Mouse (Mus musculus): ENCODE data around the gene Atn1. TPM values are rescaled to one million over a fixed set of nuclear protein-coding genes. Genes with fewer than 3 reads are reported as not detected.

Gene Atn1
- polyA plus RNA-seq, 1 experiment from 2014 or later: 9.3 TPM

DNA sequence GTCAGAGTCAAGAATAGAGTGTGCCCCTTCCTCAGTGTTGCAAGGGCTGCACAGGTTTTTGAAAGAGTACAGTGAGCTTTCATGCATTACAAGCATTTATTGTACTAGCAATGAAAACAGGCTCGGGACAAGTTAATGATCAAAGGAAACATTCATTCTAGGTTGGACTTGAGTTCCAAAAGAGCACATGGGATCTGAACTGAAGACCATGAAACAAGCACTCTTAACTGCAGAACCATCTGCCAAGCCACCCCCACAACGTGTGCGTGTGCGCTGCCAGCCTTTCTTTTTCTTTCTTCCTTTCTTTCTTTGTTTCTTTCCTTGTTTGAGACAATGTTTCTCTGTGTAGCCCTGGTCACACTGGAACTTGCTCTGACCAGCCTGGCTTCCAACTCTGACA, 39.5 kb upstream of the Atn1 start:
- Histone ChIP-seq H3K27me3 (ENCODE audit: control insufficient read depth, insufficient read depth, low read length) (no peaks in the 10 kb centered on the region), H3K36me3 (ENCODE audit: control insufficient read depth, insufficient read depth, low read length) (no peaks in the 10 kb centered on the region), H3K9me3 (ENCODE audit: control insufficient read depth, low read length) (no peaks in the 10 kb centered on the region), H3K9ac (ENCODE audit: low read length) (no peak overlapping the region), H3K4me3 (ENCODE audit: control insufficient read depth in 1 of 2, insufficient read depth in 1 of 2, low read depth in 1 of 2, low read length in 2 of 2) (no peak overlapping the region), H3K4me2 (ENCODE audit: low read length) (no peak overlapping the region), H3K4me1 (ENCODE audit: control insufficient read depth in 2 of 2, insufficient read depth in 2 of 2, low read length in 2 of 2) (no peaks in the 10 kb centered on the region), H3K27ac (replicated peaks in 1 of 2; ENCODE audit: control insufficient read depth in 1 of 2, insufficient read depth in 1 of 2, low read depth in 2 of 2, low read length in 2 of 2) (no peak overlapping the region)
- 80% methylated on average over 4 of the region's 4 CpGs for WGBS
- no peak for ATAC-seq (ENCODE audit: insufficient number of reproducible peaks, insufficient read depth, low FRiP score, low read depth)

DNA sequence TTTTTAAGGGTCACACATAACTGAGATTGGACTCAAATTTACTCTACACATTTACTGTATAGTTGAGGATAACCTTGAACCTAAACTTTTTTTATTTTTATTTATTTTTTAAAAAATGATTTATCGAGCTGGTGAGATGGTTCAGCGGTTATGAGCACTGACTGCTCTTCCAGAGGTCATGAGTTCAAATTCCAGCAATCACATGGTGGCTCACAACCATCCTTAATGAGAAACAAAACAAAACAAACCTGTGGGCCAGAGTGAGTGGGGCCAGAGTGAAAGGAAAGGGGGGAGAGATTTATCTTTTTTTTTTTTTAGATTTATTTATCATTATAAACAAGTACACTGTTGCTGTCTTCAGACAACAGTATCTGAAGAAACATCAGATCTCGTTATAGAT, 35.6 kb upstream of the Atn1 start:
- H3K36me3 ChIP-seq (ENCODE audit: control insufficient read depth, insufficient read depth, low read length): no peaks in the 10 kb centered on the region
- WGBS: 76% methylated on average over 3 of the region's 3 CpGs
- no peak overlapping the region for H3K4me3 ChIP-seq (ENCODE audit: control insufficient read depth in 1 of 2, insufficient read depth in 1 of 2, low read depth in 1 of 2, low read length in 2 of 2)
- no peak overlapping the region for H3K9ac ChIP-seq (ENCODE audit: low read length)
- ATAC-seq (ENCODE audit: insufficient number of reproducible peaks, insufficient read depth, low FRiP score, low read depth): no peak
- no peaks in the 10 kb centered on the region for H3K4me1 ChIP-seq (ENCODE audit: control insufficient read depth in 2 of 2, insufficient read depth in 2 of 2, low read length in 2 of 2)
- no peak overlapping the region for H3K4me2 ChIP-seq (ENCODE audit: low read length)
- H3K27me3 ChIP-seq (ENCODE audit: control insufficient read depth, insufficient read depth, low read length): no peaks in the 10 kb centered on the region
- H3K9me3 ChIP-seq (ENCODE audit: control insufficient read depth, low read length): no peaks in the 10 kb centered on the region
- no peak overlapping the region for H3K27ac ChIP-seq (replicated peaks in 1 of 2; ENCODE audit: control insufficient read depth in 1 of 2, insufficient read depth in 1 of 2, low read depth in 2 of 2, low read length in 2 of 2)

DNA sequence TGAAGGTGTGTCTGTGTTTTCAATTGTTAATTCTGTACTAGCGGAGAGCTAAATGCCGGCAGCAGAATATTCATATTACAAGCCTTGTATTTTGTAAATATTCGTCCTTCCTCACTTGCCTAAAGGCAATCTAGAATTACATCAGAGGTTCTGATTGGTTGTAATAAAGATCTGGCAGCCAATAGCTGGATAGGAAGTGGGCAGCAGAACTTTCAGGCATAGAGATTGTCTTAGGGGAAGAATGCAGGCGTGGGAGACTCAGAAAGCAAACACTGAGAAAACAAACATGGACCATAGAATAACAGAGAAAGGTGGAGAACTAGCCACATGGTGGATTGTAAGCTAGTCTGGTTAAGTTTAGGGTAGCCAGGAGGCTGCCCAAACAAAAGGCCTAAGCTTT, 33.8 kb upstream of the Atn1 start:
- Histone ChIP-seq H3K4me1 (ENCODE audit: control insufficient read depth in 2 of 2, insufficient read depth in 2 of 2, low read length in 2 of 2) (no peaks in the 10 kb centered on the region), H3K27me3 (ENCODE audit: control insufficient read depth, insufficient read depth, low read length) (no peaks in the 10 kb centered on the region), H3K9ac (ENCODE audit: low read length) (no peak overlapping the region), H3K27ac (replicated peaks in 1 of 2; ENCODE audit: control insufficient read depth in 1 of 2, insufficient read depth in 1 of 2, low read depth in 2 of 2, low read length in 2 of 2) (no peak overlapping the region), H3K4me3 (ENCODE audit: control insufficient read depth in 1 of 2, insufficient read depth in 1 of 2, low read depth in 1 of 2, low read length in 2 of 2) (no peak overlapping the region), H3K36me3 (ENCODE audit: control insufficient read depth, insufficient read depth, low read length) (no peaks in the 10 kb centered on the region), H3K9me3 (ENCODE audit: control insufficient read depth, low read length) (no peaks in the 10 kb centered on the region), H3K4me2 (ENCODE audit: low read length) (no peak overlapping the region)
- WGBS: 65% methylated on average over 4 of the region's 4 CpGs
- no peak for ATAC-seq (ENCODE audit: insufficient number of reproducible peaks, insufficient read depth, low FRiP score, low read depth)

DNA sequence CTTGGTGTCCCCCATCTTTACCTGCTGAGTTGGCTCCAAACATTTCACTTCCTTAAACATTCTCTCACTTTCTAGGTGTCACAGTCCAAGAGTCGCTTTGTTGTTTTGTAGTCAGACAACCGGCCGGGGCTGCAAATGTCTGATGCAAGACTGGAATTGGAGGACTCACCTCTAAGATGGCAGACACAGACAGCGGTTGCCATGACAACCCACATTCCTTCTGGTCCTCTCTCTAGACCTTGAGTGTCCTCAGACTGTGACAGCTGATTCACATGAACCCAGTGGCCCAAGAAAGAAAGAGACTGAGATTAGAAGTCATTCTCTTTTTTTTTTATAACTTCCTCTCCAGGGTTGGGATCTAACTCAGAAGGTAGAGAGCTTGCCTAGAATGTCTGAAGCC, 33.2 kb upstream of the Atn1 start:
- Histone ChIP-seq H3K4me2 (ENCODE audit: low read length) (no peak overlapping the region), H3K27me3 (ENCODE audit: control insufficient read depth, insufficient read depth, low read length) (no peaks in the 10 kb centered on the region), H3K4me1 (ENCODE audit: control insufficient read depth in 2 of 2, insufficient read depth in 2 of 2, low read length in 2 of 2) (no peaks in the 10 kb centered on the region), H3K27ac (replicated peaks in 1 of 2; ENCODE audit: control insufficient read depth in 1 of 2, insufficient read depth in 1 of 2, low read depth in 2 of 2, low read length in 2 of 2) (no peak overlapping the region), H3K4me3 (ENCODE audit: control insufficient read depth in 1 of 2, insufficient read depth in 1 of 2, low read depth in 1 of 2, low read length in 2 of 2) (no peak overlapping the region), H3K36me3 (ENCODE audit: control insufficient read depth, insufficient read depth, low read length) (no peaks in the 10 kb centered on the region), H3K9me3 (ENCODE audit: control insufficient read depth, low read length) (no peaks in the 10 kb centered on the region), H3K9ac (ENCODE audit: low read length) (no peak overlapping the region)
- 77% methylated on average over 4 of the region's 4 CpGs for WGBS
- ATAC-seq (ENCODE audit: insufficient number of reproducible peaks, insufficient read depth, low FRiP score, low read depth): no peak

DNA sequence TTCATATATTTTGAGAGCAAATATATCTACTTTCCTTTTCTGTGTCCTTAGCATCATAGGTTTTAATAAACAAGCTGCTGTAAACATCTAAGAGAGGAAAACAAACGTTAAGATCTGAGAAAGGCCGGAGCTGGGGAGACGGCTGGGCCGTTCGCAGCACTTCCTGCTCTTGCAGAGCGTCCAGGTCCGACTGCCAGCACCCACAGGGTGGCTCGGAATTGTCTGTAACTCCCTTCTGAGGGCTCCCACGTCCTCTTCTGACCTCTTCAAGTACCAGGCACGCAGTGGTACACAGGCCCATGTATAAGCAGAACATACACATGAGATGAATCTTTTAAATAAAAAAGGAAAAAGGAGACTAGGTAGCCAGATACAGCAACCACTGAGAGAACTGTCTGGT, 31.4 kb upstream of the Atn1 start:
- no peak for ATAC-seq (ENCODE audit: insufficient number of reproducible peaks, insufficient read depth, low FRiP score, low read depth)

DNA sequence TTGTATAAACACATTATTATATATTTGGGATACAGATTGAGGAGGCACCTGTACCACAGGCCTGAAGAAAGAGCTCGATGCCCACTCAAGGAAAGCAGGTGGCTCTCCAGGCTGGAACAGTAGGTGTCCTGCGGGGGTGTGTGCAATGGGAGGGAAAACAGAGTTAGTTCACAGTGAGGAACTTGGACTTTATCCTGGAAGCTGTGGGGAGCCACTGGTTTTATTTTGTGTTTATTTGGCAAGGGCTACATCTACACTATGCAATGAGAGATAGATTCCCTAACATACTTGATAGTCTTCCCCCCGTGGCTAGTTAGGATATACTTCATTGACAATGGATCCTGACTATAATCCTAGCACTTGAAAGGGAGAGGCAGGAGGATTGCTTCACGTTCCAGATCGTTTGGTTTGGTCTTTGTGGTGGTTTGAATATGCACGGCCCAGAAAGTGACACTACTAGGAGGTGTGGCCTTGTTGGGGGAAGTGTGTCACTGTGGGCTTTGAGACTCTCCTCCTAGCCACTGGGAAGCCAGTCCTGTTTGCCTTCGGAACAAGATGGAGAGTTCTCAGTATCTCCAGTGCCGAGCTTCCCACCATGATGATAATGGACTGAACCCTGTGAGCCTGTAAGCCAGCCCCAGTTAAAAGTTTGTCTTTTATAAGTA, 30.6 kb upstream of the Atn1 start:
- H3K9me3 ChIP-seq (ENCODE audit: control insufficient read depth, low read length): no peaks in the 10 kb centered on the region
- no peak overlapping the region for H3K27ac ChIP-seq (replicated peaks in 1 of 2; ENCODE audit: control insufficient read depth in 1 of 2, insufficient read depth in 1 of 2, low read depth in 2 of 2, low read length in 2 of 2)

More for the DNA sequence above, 31.4 kb upstream of the Atn1 start:
- Histone ChIP-seq H3K4me1 (ENCODE audit: control insufficient read depth in 2 of 2, insufficient read depth in 2 of 2, low read length in 2 of 2) (peaks cover 0 to under 1% of the 10 kb centered on the region in 2 experiments; a peak in 1 of 4 replicates), H3K9ac (ENCODE audit: low read length) (no peak overlapping the region), H3K27ac (replicated peaks in 1 of 2; ENCODE audit: control insufficient read depth in 1 of 2, insufficient read depth in 1 of 2, low read depth in 2 of 2, low read length in 2 of 2) (no peak overlapping the region), H3K4me3 (ENCODE audit: control insufficient read depth in 1 of 2, insufficient read depth in 1 of 2, low read depth in 1 of 2, low read length in 2 of 2) (no peak overlapping the region), H3K4me2 (ENCODE audit: low read length) (no peak overlapping the region), H3K27me3 (ENCODE audit: control insufficient read depth, insufficient read depth, low read length) (no peaks in the 10 kb centered on the region), H3K9me3 (ENCODE audit: control insufficient read depth, low read length) (no peaks in the 10 kb centered on the region), H3K36me3 (ENCODE audit: control insufficient read depth, insufficient read depth, low read length) (no peaks in the 10 kb centered on the region)
- WGBS: 63% methylated on average over 10 of the region's 10 CpGs

DNA sequence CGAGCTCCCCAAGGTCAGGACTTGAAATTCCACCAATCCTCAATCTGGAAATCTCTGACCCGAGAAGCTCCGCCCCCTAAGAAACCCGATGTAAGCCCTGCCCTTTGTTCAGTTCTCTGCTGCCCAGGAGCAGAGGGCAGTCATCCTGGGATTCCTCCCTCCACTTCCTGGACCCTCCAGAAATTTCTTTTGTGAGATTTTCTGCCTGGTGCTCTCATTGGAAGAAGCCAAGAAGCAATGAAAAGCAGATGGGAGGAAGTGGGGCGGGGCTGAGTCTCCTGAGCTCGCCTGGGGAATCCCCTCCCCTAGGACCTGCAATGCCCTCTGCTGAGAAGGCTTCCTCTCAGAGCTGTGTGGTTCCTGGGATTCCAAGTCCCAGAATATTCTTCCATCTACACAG, 26.1 kb upstream of the Atn1 start:
- H3K36me3 ChIP-seq (ENCODE audit: control insufficient read depth, insufficient read depth, low read length): no peaks in the 10 kb centered on the region
- peak overlapping the region; percentile 8 to 28; a peak in 2 of 4 replicates for H3K4me3 ChIP-seq (ENCODE audit: control insufficient read depth in 1 of 2, insufficient read depth in 1 of 2, low read depth in 1 of 2, low read length in 2 of 2)
- no peak overlapping the region for H3K27ac ChIP-seq (replicated peaks in 1 of 2; ENCODE audit: control insufficient read depth in 1 of 2, insufficient read depth in 1 of 2, low read depth in 2 of 2, low read length in 2 of 2)
- peak overlapping the region; percentile 46 for H3K4me2 ChIP-seq (ENCODE audit: low read length)
- H3K9ac ChIP-seq (ENCODE audit: low read length): no peak overlapping the region
- WGBS: 19% methylated on average over 6 of the region's 6 CpGs
- no peaks in the 10 kb centered on the region for H3K9me3 ChIP-seq (ENCODE audit: control insufficient read depth, low read length)
- no peak for ATAC-seq (ENCODE audit: insufficient number of reproducible peaks, insufficient read depth, low FRiP score, low read depth)
- H3K4me1 ChIP-seq (ENCODE audit: control insufficient read depth in 2 of 2, insufficient read depth in 2 of 2, low read length in 2 of 2): peaks cover 7 to 13% of the 10 kb centered on the region in 2 experiments; a peak in 3 of 4 replicates
- peaks cover 21% of the 10 kb centered on the region for H3K27me3 ChIP-seq (ENCODE audit: control insufficient read depth, insufficient read depth, low read length)

More for the DNA sequence above, 30.6 kb upstream of the Atn1 start:
- Histone ChIP-seq H3K4me3 (ENCODE audit: control insufficient read depth in 1 of 2, insufficient read depth in 1 of 2, low read depth in 1 of 2, low read length in 2 of 2) (no peak overlapping the region), H3K9ac (ENCODE audit: low read length) (no peak overlapping the region), H3K36me3 (ENCODE audit: control insufficient read depth, insufficient read depth, low read length) (no peaks in the 10 kb centered on the region), H3K4me1 (ENCODE audit: control insufficient read depth in 2 of 2, insufficient read depth in 2 of 2, low read length in 2 of 2) (peaks cover 2 to 4% of the 10 kb centered on the region in 2 experiments; a peak in 1 of 4 replicates), H3K27me3 (ENCODE audit: control insufficient read depth, insufficient read depth, low read length) (no peaks in the 10 kb centered on the region), H3K4me2 (ENCODE audit: low read length) (no peak overlapping the region)
- no peak for ATAC-seq (ENCODE audit: insufficient number of reproducible peaks, insufficient read depth, low FRiP score, low read depth)
- WGBS: 54% methylated on average over 8 of the region's 8 CpGs

DNA sequence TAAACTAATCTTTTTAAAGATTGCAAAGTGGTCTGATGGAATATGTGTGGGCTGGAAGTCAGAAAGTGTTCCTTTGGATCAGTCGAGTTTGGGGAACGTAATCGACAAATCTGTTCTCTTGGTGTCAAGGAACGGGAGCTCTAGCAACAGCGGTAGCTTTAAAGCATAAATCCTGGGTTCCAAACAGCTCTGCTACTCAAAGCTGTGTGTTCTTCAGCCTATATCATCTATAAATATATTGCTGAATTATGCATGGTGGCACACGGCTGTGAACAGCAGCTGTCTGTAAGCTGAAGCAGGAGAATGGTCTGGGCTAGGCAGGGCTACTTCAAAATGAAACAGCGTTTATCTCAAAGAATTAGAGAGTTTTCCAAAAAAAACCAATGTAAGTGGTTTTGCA, 24.6 kb upstream of the Atn1 start:
- WGBS: 92% methylated on average over 7 of the region's 7 CpGs
- Histone ChIP-seq H3K27ac (replicated peaks in 1 of 2; ENCODE audit: control insufficient read depth in 1 of 2, insufficient read depth in 1 of 2, low read depth in 2 of 2, low read length in 2 of 2) (no peak overlapping the region), H3K4me3 (ENCODE audit: control insufficient read depth in 1 of 2, insufficient read depth in 1 of 2, low read depth in 1 of 2, low read length in 2 of 2) (no peak overlapping the region), H3K4me1 (ENCODE audit: control insufficient read depth in 2 of 2, insufficient read depth in 2 of 2, low read length in 2 of 2) (peaks cover 7 to 13% of the 10 kb centered on the region in 2 experiments; a peak in 3 of 4 replicates), H3K27me3 (ENCODE audit: control insufficient read depth, insufficient read depth, low read length) (peaks cover 21% of the 10 kb centered on the region), H3K9me3 (ENCODE audit: control insufficient read depth, low read length) (no peaks in the 10 kb centered on the region), H3K9ac (ENCODE audit: low read length) (no peak overlapping the region), H3K36me3 (ENCODE audit: control insufficient read depth, insufficient read depth, low read length) (no peaks in the 10 kb centered on the region), H3K4me2 (ENCODE audit: low read length) (no peak overlapping the region)
- ATAC-seq (ENCODE audit: insufficient number of reproducible peaks, insufficient read depth, low FRiP score, low read depth): no peak
